Mouse (Mus musculus): ENCODE data around the gene Psmc6.

- TF ChIP-seq CTCF (IDR thresholded peaks at IDR 0.05; ENCODE audit: low read depth) (0 out of 2 replicates have a peak, but pooled peaks have one; percentile 5), EP300 (IDR thresholded peaks at IDR 0.05; ENCODE audit: low read depth) (no peak)
Observed at GRCm38 (mm10) chr14:45350931-45351859, 21.6 kb downstream of the Psmc6 start, which contains the start of gene Styx.
